Mouse (Mus musculus) lung, adult 2 months (tissue): ENCODE measurements at regions not wholly inside any gene's neighbourhood (a gene's known extent, or its start where the extent isn't known, plus 50 kb on each side); places are given as distances from the start of the nearest gene placed in this dataset.
"Not testable (repeated sequence)": the region's sequence is repeated elsewhere in the genome, so short reads cannot be mapped to it uniquely, and the experiment has no call there.

Source experiments
- DNase-seq: peaks from one replicate; pipeline ENCODE4 v3.0.0; 2022
- H3K4me1 ChIP-seq: fragments of 200-500 bp; 2 replicates; pipeline ENCODE4 v1.6.1; 2011; ENCODE audit warnings: low read length; ENCODE audit not compliant: control insufficient read depth, insufficient read depth
- H3K4me3 ChIP-seq: fragments of 200-500 bp; replicated peaks from 2 replicates; pipeline ENCODE3; 2011; ENCODE audit warnings: low read depth, mild to moderate bottlenecking, control low read depth, low read length; ENCODE audit errors: extremely low read depth
- CTCF ChIP-seq: fragments of 200-500 bp; IDR thresholded peaks from 2 replicates; pipeline ENCODE4 v1.5.1; 2011; ENCODE audit warnings: mild to moderate bottlenecking, low read length, control low read depth; ENCODE audit not compliant: insufficient read depth
- POLR2A ChIP-seq: fragments of 200-500 bp; IDR thresholded peaks from 2 replicates; pipeline ENCODE4 v1.6.1; 2011; ENCODE audit warnings: low read depth, mild to moderate bottlenecking, control low read depth, low read length, borderline replicate concordance; ENCODE audit errors: extremely low read depth
- WGBS: fragments of 180-500 bp; shearing (Covaris S2); methylation state at CpG from one replicate; pipeline ENCODE4 v1.1.7; 2018; 5-methylcytosine and 5-hydroxymethylcytosine counted together

DNA sequence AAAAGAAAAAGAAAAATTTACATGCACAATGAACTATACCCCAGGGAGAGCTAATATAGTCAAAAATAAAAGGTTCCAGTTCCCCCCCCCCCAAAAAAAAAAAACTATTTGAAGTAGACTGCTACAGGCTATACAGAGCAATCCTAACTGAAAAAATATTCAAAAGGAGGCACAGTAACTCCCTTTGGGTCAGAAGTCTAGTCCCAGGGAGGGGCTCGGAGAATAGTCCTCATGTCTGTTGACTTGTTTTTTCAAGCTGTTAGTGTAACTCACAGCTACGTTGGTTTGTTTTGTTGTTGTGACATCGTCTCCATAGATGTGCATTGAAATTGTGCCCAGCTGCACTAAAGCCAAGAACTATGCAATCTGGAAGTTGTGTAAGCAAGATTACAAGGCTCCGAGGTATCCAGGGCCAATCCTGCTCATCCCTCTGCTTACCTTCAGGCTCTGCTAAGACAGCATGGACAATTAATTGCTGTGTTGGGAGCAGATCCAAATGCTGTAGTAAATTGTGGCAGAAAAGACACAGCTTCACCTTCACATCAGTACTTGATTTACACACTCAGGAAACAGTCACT lies 137.2 kb upstream of the Pnpt1 start:
- no peak for TF ChIP-seq POLR2A
- TF ChIP-seq CTCF, result no peak
- WGBS, result 61% methylated on average over 4 of the region's 4 CpGs
- Histone ChIP-seq H3K4me1 (no peaks in the 10 kb centered on the region; the same call in 1 of the 2 replicates), H3K4me3 (no peak overlapping the region)
- peak; percentile 6 for DNase-seq

DNA sequence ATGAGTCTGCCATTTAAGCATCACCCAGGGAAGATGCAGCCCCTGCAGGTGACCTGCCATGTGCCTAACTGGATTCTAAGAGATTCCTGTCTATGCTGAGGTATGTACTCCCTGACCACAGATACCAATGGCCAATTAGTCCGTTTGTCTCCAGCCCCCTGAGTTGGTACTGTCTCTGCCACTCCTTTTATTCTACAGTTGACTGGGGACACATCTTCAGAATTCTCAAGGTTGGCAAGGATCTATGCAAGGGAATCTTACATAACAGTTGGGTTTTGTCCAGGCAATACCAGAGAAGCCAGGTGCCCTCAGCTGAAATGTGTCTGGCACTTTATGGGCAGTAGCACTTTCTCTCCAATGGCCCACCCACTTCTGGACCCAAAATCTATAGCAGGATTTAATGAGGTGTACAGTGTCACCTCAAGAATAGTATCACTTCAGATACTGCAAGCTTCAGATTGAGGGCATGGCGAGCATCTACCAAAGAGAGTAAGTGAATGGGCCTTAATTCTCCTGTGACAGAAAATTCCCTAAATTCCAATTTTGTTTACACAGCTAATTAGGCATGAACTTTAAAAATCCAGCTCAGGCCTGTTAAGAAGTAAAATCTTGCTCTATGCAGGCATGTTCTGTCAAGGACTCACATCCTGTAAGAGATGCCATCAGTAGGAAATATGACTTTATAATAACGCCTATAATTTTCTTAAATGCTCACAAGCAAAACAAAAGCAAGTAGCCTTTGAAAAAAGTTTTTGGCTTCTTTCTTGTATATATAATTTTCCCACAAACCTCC lies 132.0 kb upstream of the Pnpt1 start:
- no peaks in the 10 kb centered on the region; the same call in 1 of the 2 replicates for H3K4me1 ChIP-seq
- TF ChIP-seq CTCF (no peak), POLR2A (no peak)
- WGBS, result 65% methylated on average over 3 of the region's 3 CpGs
- H3K4me3 ChIP-seq, result no peak overlapping the region
- DNase-seq, result no peak

GRCm38 (mm10) chr11:28999196-28999595 lies 131.3 kb upstream of the Pnpt1 start:
- Histone ChIP-seq H3K4me3 (no peak overlapping the region), H3K4me1 (no peaks in the 10 kb centered on the region)
- DNase-seq, result no peak
- TF ChIP-seq POLR2A (no peak), CTCF (no peak)
- 56% methylated on average over 1 of the region's 1 CpGs for WGBS

- TF ChIP-seq CTCF, result no peak
- TF ChIP-seq POLR2A, result no peak
- H3K4me3 ChIP-seq, result no peak overlapping the region
Measured at GRCm38 (mm10) chr11:28999620-29000019, 130.9 kb upstream of the Pnpt1 start.

DNA sequence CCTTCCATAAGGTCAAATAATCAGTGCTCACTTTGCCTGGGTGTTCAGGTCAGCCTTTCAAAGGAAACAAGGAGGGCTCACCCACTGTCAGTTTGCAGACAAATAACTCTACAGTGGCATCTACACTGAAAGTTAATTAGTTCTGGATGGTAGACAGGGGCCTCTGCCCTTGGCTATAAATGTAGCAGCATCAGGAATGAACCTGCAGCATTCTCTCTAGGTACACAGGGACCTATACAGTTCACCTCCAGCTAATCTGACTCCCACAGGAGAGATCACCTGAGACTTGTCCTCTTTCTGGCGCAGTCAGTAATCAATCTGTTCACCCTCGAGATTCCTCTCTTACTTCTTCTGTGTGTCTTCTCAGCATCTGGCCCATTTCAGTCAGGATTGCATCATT lies 130.3 kb upstream of the Pnpt1 start:
- Histone ChIP-seq H3K4me1 (no peaks in the 10 kb centered on the region), H3K4me3 (no peak overlapping the region)
- TF ChIP-seq POLR2A (no peak), CTCF (no peak)
- DNase-seq, result no peak
- WGBS, result 62% methylated on average over 2 of the region's 2 CpGs

More at GRCm38 (mm10) chr11:28999620-29000019, 130.9 kb upstream of the Pnpt1 start:
- H3K4me1 ChIP-seq, result no peaks in the 10 kb centered on the region
- 80% methylated on average over 3 of the region's 3 CpGs for WGBS
- DNase-seq, result no peak

- no peak for TF ChIP-seq POLR2A
- no peak for TF ChIP-seq CTCF
- WGBS, result 56% methylated on average over 1 of the region's 1 CpGs
- Histone ChIP-seq H3K4me1 (no peaks in the 10 kb centered on the region), H3K4me3 (no peak overlapping the region)
- no peak for DNase-seq
Measured at GRCm38 (mm10) chr11:29017406-29017805, 113.1 kb upstream of the Pnpt1 start.

GRCm38 (mm10) chr11:29040817-29041216 lies 89.7 kb upstream of the Pnpt1 start:
- H3K4me1 ChIP-seq, result no peaks in the 10 kb centered on the region
- TF ChIP-seq POLR2A, result no peak
- TF ChIP-seq CTCF, result peak; percentile 18; the same call in 1 of the 2 replicates
- no peak for DNase-seq
- H3K4me3 ChIP-seq, result no peak overlapping the region

DNA sequence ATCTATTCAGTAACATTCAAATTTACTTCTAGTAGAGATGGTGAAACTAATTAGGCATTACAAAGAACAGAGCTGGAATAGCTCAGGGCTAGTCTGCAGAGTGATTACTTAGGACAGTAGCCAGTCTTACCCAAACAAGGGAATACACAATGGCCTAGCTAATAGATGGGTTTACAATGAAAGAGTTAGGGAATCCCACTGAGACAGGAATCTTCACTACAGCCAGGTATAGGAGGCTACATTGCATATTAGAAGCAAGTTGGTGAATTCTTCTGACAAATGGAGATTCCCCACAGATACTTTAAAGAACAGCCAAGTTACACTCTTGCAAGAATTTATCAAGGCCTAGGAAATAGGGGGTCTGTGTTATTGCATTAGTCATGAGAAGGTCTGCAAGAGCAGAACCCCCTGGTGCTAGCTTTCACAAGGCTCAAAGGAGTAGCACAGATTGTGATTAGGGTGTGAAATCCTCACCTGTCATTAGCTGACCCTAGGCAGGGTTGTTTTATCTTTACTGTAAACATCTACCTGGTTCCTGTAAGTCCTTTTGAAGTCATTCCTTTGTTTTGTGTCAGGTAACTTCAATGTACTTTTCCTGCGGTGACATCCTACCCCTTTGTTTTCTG lies 82.4 kb upstream of the Pnpt1 start:
- not testable (repeated sequence) for H3K4me3 ChIP-seq, DNase-seq, H3K4me1 ChIP-seq
- 26% methylated on average over 1 of the region's 1 CpGs for WGBS

- WGBS, result 52% methylated on average over 2 of the region's 2 CpGs
- Histone ChIP-seq H3K4me1 (no peaks in the 10 kb centered on the region), H3K4me3 (no peak overlapping the region)
- TF ChIP-seq CTCF, result no peak
- TF ChIP-seq POLR2A, result no peak
- no peak for DNase-seq
Measured at GRCm38 (mm10) chr11:29052625-29053024, 77.9 kb upstream of the Pnpt1 start.

- DNase-seq, H3K4me3 ChIP-seq, H3K4me1 ChIP-seq: not testable (repeated sequence)
- WGBS, result 79% methylated on average over 22 of the region's 22 CpGs
Measured at GRCm38 (mm10) chr11:29069586-29069985, 61.0 kb upstream of the Pnpt1 start.
